Mouse (Mus musculus) lung, postnatal 14 days (tissue): ENCODE data around the gene Atf6.

Experiments used
- DNase-seq: peaks from one replicate; pipeline ENCODE4 v3.0.0; 2021

Atf6 gene

GRCm38 (mm10) chr1:170844380-170844779 lies 23.2 kb downstream of the Atf6 start:
- DNase-seq, result no peak

- no peak for DNase-seq
These were observed 27.9 kb downstream of the Atf6 start for GRCm38 (mm10) chr1:170839685-170840084.

GRCm38 (mm10) chr1:170834756-170835155 lies 32.8 kb downstream of the Atf6 start:
- DNase-seq, result no peak

GRCm38 (mm10) chr1:170829781-170830180 lies 37.8 kb downstream of the Atf6 start:
- no peak for DNase-seq

- DNase-seq, result no peak
These were observed 38.2 kb downstream of the Atf6 start for GRCm38 (mm10) chr1:170829344-170829743.

- DNase-seq, result no peak
These were observed 47.3 kb downstream of the Atf6 start for GRCm38 (mm10) chr1:170820103-170820814.

GRCm38 (mm10) chr1:170815287-170816004 lies 52.1 kb downstream of the Atf6 start:
- no peak for DNase-seq

GRCm38 (mm10) chr1:170812822-170813221 lies 54.7 kb downstream of the Atf6 start:
- DNase-seq, result no peak

GRCm38 (mm10) chr1:170807600-170808270 lies 59.8 kb downstream of the Atf6 start:
- no peak for DNase-seq

- no peak for DNase-seq
These were observed 62.9 kb downstream of the Atf6 start for GRCm38 (mm10) chr1:170804721-170805120.

- DNase-seq, result no peak
These were observed 64.9 kb downstream of the Atf6 start for GRCm38 (mm10) chr1:170802669-170803068.

GRCm38 (mm10) chr1:170800694-170801093 lies 66.9 kb downstream of the Atf6 start:
- no peak for DNase-seq

GRCm38 (mm10) chr1:170795741-170796347 lies 71.7 kb downstream of the Atf6 start:
- DNase-seq, result no peak

GRCm38 (mm10) chr1:170791542-170791941 lies 76.0 kb downstream of the Atf6 start:
- no peak for DNase-seq

- DNase-seq, result no peak
These were observed 76.6 kb downstream of the Atf6 start for GRCm38 (mm10) chr1:170791001-170791400.

- DNase-seq, result no peak
These were observed 79.9 kb downstream of the Atf6 start for GRCm38 (mm10) chr1:170787643-170788042.

GRCm38 (mm10) chr1:170786570-170787341 lies 80.8 kb downstream of the Atf6 start:
- DNase-seq, result no peak

- DNase-seq, result no peak
These were observed 89.9 kb downstream of the Atf6 start for GRCm38 (mm10) chr1:170777688-170778087.

GRCm38 (mm10) chr1:170774431-170774830 lies 93.1 kb downstream of the Atf6 start:
- DNase-seq, result no peak

- no peak for DNase-seq
These were observed 94.1 kb downstream of the Atf6 start for GRCm38 (mm10) chr1:170773506-170773905.

GRCm38 (mm10) chr1:170771437-170772003 lies 96.1 kb downstream of the Atf6 start:
- peak; percentile 25 for DNase-seq

GRCm38 (mm10) chr1:170770691-170771090 lies 96.9 kb downstream of the Atf6 start:
- peak; percentile 62 for DNase-seq
